Mouse (Mus musculus): ENCODE measurements around the gene Actn4.

GRCm38 (mm10) chr7:28916491-28916890 is 45.6 kb downstream of the Actn4 start:
- TF ChIP-seq CTCF (IDR thresholded peaks at IDR 0.05; ENCODE audit: borderline replicate concordance, extremely low read depth, insufficient read depth, insufficient read length) (no peak; the same call in 1 of the 2 replicates), POLR2A (IDR thresholded peaks at IDR 0.05; ENCODE audit: borderline replicate concordance, extremely low read depth, insufficient read depth, insufficient read length, poor library complexity, severe bottlenecking) (no peak)
